Mouse (Mus musculus) NIH3T3 (cell line): ENCODE results near the gene Cdc5l.
"Not testable (repeated sequence)": the region's sequence is repeated elsewhere in the genome, so short reads cannot be mapped to it uniquely, and the experiment has no call there.

ENCODE experiments used
- DNase-seq: peaks from one replicate; pipeline ENCODE4 v3.0.0-alpha.2; 2012; ENCODE audit warnings: low read depth

Cdc5l gene

GRCm38 (mm10) chr17:45433419-45434261 lies at the start of gene Cdc5l:
Cdc5l (minus strand) TSS chr17:45433737.
- DNase-seq: peak; percentile 100

GRCm38 (mm10) chr17:45480429-45480828 lies 46.9 kb upstream of the Cdc5l start:
- DNase-seq: peak; percentile 64

DNA sequence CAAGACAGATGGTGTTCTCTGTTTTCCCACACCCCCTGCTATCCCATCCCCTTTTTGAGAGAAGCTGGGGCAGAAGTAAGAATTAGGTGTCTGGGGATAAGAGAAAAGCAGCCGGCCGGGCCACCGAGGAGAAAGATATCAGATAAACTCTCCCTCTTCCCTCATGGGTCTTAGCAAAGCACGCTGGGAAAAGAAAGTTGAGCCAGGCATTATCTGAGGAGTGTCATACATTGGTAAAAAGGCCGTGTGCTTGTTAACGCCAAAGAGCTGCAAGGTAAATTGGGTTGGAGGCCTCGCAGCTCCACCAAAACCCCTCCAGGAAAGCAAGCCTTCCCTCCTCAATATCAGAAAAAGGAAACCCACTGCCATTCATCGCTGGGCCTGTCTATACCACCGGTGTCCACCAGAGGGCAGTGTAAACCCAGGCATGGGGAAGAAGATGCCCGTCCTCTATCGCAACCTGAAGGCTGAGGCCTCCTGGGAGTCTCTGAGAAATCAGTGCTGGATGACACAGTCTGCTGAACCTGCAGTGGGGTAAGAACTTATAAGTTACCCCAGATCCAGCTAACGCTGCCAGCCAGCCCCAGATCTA lies 44.8 kb upstream of the Cdc5l start:
- peak; percentile 89 for DNase-seq

DNA sequence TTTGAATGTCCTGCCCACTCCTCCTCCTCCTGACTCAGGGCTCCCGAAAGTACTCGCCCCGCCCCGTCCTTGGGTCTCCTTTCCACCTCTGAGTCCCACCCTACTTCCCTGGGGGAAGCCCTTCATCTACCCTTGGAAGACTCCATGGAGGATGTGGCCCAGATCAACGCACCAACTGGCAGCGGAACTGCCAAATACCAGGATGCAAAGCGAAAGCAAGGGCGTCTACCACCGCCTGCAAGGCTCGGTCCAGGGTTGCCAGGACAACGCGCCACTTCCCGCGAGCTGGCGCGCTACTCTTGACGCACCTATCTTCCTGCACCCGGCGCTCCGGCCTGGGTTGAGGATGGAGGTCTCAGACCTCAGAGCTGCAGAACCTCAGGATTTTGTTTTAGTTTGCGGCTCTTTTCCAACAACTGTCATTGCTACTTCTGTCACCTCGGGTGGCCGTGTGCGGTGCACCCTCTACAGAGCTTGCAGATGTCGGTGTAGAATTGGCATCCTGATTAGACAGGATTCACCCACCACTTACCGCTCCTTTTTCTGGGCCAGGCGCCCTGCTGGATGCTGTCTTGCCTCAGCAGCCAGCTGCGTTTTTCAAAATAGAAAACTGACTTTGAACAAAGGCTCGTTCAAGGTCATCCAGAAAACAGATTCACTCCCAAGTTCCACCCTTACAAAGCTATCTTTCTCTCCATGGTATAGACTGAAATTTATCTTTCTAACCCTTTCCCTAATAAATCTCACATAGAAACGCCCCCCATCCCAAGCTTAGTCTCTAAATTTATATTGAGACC lies 41.3 kb upstream of the Cdc5l start, which contains the start of gene Spats1:
Gene Spats1, minus strand, starts transcription at position 747 of the 797 bp plus-strand sequence.
- no peak for DNase-seq

DNA sequence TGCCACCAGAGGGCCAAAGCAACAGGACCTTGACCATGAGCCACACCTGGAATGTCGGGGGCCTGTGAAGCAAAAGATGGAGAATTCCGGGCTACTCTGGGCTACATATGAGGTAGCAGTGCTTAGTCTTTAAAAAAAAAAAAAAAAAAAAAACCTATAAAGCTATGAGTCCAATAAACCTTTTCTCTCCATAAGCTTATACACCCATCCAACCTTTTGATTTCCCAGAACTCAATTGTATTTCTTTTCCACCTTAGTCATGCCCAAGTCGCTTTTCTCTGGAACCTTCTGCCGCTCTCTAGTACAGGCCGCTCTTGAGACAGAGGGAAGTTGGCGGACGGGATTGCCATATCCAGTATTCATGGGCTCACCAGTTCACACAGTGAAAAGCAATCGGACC lies 40.6 kb upstream of the Cdc5l start:
- no peak for DNase-seq

- DNase-seq: no peak
These were observed 40.1 kb upstream of the Cdc5l start for GRCm38 (mm10) chr17:45473667-45474066.

DNA sequence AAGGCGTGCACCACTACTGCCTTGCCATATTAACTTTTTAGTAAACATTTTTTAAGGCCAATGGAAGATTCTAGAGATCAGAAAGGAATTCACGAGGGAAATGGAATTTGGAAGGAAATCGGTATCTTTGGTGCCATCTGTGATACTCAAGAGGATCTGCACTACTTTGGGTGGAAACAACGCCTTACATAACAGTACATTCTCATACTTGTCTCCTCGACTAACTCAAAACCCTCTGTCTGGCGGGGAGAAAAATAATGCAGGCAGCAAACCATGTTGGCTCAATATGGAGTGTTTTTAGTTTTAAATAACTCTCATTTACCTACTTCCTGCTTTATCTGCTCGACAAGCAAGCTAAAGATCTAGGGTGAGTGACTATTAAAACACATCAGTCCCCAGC lies 37.2 kb upstream of the Cdc5l start:
- no peak for DNase-seq

GRCm38 (mm10) chr17:45468302-45468701 lies 34.8 kb upstream of the Cdc5l start:
- peak; percentile 23 for DNase-seq

DNA sequence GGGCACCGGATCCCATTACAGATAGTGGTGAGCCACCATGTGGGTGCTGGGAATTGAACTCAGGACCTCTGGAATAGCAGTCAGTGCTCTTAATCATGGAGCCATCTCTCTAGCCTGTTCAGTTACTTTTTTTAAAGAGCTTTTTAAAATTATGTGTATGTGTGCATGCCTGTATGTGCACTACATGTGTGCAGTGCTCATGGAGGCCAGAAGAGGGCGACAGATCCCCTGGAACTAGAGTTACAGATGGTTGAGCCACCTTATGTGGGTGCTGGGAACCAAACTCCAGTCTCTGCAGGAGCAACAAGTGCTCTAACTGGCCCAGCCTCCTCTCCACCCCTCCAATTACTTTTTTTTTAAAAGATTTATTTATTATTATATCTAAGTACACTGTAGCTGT lies 33.2 kb upstream of the Cdc5l start:
- DNase-seq: no peak

- DNase-seq: no peak
These were observed 30.7 kb upstream of the Cdc5l start for GRCm38 (mm10) chr17:45464255-45464654.

- DNase-seq: no peak
These were observed 29.0 kb upstream of the Cdc5l start for GRCm38 (mm10) chr17:45462506-45462905.

- DNase-seq: no peak
These were observed 25.5 kb upstream of the Cdc5l start for GRCm38 (mm10) chr17:45459062-45459461.

GRCm38 (mm10) chr17:45458516-45458915 lies 25.0 kb upstream of the Cdc5l start:
- no peak for DNase-seq

DNA sequence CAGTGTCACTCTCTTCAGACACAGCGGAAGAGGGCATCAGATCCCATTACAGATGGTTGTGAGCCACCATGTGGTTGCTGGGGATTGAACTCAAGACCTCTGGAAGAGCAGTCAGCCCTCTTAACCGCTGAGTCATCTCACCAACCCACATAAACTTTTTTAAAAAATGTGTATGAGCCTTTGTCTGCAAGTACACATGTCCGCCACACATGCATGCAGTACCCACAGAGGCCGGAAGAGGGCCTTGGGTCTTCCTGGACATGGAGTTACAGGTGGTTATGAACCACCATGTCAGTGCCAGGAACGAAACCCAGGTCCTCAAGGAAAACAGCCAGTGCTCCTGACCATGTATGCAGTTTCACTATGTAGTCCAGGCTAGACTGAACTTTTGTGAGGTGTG lies 23.9 kb upstream of the Cdc5l start:
- peak; percentile 34 for DNase-seq

DNA sequence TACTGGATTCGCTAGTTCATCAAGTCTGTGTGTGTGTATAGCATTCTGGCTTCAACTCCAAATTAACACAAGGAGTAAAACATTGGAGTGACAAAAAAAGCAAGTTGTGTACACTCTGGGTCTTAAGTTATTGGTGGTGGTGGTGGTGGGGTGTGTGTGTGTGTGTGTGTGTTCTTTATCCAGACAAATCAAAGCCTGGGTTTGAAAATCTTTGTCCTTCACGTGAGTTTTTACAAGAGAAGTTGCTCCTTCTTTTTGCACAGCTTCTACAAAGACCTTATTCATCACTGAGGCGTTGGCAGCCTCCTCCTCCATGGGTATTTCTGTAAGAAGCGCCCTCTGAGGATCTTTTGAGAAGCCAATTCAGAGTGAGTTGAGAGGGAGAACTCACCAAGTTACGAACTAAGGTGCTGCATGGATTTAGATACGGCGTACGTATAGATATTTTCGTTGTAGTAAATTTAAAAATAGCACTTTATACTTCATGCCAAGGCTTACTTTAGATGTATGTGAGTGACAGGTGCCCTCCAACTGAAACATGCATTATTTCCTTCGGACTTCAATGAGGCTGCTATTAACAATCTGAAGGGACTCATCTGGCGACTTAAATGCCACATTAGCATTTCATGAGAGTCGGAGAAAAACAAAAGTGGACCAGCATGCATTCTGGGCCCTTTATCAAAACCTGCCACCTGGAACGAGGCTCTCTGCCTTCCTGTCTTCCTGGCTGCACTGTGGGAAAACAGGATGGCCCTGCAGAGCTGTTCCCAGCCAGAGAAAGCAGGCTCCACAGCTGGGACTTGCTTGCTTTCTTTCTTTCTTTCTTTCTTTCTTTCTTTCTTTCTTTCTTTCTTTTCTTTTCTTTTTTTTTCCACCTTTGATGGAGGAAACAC lies 23.0 kb upstream of the Cdc5l start:
- no peak for DNase-seq

DNA sequence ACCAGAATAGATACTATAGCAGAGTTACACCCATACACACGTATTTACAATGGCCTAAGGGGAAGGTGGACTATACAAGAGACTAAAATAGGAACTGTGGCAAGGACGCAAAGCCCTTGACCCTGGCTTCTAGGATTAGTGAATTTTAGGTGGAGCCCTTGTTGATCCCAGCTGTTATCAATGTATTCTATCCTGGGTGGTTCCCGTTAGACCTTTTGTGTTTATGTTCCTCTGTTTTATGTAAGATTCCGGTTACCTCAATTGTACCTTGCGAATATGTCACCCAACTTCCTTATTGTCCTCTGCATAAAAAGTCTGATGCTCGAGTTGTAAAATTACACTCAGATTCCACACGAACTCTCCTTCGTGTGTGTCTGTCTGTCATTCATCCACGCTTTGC lies 22.2 kb upstream of the Cdc5l start:
- not testable (repeated sequence) for DNase-seq

- DNase-seq: no peak
These were observed 21.3 kb upstream of the Cdc5l start for GRCm38 (mm10) chr17:45454794-45455193.

DNA sequence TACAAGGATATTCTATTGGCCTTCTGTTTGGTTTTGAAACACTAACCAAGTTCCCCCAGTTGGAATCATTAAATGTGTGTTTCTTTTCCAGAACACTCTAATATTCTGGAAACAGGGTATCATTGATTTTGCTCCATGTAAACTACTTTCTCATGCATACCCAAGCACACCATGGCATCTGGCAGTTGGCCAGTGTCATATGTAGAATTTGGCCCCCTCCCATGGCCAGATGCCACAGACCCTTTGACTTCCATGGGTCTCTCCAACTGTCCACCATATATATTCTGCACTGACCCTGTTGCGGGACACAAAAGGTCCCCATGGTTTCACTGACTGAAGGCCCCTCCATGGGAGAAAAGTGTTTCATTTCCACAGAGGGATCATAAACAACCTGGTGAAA lies 18.7 kb upstream of the Cdc5l start:
- DNase-seq: no peak

DNA sequence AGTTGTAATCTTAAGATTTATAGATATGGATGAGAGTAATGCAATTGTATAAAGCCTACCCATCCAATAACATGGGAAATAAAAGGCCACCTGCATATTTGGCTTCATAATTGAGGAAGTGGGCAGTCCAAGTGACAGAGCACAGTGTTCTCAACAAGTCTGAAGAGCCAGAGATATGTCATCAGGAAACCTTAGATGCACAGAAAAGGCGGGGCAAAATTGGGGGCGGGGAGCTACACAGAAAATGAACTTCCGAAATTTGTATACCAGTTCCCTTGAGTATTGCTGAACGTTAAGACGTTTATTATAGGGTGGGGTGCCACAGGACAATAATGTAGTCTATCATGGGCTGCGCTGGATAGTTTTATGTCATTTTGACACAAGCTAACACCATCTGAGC lies 16.6 kb upstream of the Cdc5l start:
- no peak for DNase-seq

DNA sequence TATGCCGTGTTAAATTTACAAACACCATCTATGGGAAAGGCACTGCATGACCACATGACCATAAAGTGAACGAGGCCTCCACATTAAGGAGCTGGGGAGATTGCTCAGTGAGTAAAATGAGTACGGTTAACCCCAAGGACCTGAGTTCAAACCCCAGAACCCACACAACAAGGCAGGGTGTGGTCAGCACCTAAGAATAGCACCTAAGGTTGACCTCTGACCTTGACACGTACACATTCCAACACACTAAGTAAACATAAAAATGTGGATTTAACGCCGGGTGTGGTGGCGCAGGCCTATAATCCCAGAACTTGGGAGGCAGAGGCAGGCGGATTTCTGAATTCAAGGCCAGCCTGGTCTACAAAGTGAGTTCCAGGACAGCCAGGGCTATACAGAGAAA lies 16.0 kb upstream of the Cdc5l start:
- DNase-seq: no peak

GRCm38 (mm10) chr17:45447063-45447462 lies 13.5 kb upstream of the Cdc5l start:
- DNase-seq: no peak

DNA sequence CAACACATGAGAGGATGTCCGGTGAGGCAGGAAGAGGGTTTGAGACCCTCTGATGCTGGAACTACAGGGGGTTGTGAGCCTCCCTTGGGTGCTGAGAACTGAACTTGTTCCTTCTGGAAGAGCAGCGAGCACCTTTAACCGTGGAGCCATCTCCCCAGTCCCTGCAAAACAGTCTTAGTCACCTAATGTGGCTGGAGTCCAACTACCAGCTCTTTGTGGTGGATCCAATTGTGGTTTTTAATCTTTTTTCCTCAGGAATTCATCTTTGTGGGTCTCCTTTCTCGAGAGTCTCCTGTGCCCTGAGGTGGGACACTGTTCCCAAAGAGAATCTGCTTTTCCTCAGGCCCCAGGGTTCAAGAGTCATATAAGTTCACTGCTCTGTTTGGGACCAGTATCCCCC lies 12.4 kb upstream of the Cdc5l start:
- DNase-seq: peak; percentile 48
